Mouse (Mus musculus) liver (tissue): ENCODE data around the gene Asic4.

ENCODE experiments used
- DNase-seq: peaks from one replicate; pipeline ENCODE4 v3.0.0-alpha.2; 2020; ENCODE audit warnings: mixed read lengths

The Asic4 gene

GRCm38 (mm10) chr1:75467215-75467927, 17.1 kb downstream of the Asic4 start:
- peak; percentile 77 for DNase-seq

DNA sequence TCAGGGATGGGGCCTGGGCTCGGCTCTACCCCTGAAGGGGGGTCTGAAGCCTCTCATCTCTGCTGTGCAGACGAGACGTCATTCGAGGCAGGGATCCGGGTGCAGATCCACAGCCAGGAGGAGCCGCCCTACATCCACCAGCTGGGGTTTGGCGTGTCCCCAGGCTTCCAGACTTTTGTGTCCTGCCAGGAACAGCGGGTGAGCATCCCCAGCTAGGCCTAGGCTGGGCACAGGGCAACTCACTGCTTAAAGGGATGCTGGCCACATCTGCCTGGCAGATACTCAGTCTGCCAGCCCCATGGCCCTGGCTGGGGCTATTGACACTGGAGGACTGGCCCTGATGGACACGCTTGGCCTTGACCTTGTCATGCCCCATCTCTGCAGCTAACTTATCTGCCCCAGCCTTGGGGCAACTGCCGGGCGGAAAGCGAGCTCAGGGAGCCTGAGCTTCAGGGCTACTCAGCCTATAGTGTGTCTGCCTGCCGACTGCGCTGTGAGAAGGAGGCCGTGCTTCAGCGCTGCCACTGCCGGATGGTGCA, 19.1 kb downstream of the Asic4 start:
- no peak for DNase-seq

GRCm38 (mm10) chr1:75476441-75476840, 26.2 kb downstream of the Asic4 start:
- no peak for DNase-seq

- peak; percentile 84 for DNase-seq
Observed at GRCm38 (mm10) chr1:75477264-75477965, 27.2 kb downstream of the Asic4 start.

GRCm38 (mm10) chr1:75477966-75478290, 27.7 kb downstream of the Asic4 start:
- no peak for DNase-seq

DNA sequence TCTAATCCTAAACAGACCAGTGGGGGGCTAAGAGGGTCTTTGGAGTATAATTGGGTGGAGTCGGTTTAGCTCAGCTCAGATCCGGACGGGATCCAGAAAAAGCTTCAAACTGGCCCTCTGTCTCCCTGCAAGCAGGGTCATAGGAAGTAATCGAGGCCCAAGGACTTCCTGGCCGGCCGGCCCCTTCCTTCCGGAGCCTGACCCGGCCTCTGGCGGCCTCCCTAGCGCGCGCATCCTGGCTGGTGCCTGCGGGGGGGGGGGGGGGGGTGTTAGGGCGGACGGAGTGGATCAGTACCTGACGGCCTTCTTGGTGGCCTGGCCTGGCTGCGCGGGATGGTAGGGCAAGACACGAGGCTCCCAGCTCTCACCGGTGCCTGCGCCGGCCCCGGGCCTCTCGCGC, 28.3 kb downstream of the Asic4 start:
- DNase-seq = peak; percentile 44

DNA sequence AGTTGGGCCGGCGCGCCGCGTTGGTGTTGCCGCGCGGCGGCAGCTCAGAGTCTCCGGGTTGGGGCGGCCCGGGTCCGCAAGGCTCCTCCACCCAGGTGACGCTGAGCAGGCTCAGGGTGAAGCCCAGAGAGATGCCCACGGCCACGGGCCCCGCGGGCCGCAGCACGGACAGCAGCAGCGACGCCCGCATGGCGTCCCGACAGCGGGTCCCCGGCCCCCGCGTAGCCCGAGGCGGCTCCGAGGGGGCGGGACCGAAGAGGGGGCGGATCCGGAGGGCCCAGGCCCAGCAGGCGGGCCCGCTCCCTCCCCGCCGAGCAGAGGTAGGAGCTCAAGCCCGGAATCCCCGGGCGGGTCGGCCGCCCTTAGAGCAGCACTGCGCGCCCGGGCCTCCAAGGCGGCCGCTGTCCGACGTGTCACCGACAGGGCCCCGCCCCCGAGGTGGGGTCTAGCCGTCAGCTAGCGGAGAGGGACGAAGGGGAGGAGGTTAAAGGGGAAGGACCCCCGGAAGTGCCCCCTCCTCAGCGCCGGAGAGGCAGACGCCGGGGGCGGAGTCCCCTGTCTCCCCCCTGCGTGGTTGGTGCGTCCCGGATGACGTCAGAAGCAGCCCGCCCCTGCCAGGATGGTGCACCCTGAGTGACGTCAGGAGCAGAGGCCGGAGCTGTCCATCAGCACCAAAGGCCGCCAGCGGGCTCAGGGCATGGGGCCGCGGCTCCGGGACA, 28.8 kb downstream of the Asic4 start, which contains the start of the genes Chpf and Tmem198:
TSS of gene Chpf (minus strand) at position 392 of the 719 bp plus-strand sequence.
TSS of gene Tmem198 (plus strand) at position 617 of the 719 bp plus-strand sequence.
- peak; percentile 92 for DNase-seq

DNA sequence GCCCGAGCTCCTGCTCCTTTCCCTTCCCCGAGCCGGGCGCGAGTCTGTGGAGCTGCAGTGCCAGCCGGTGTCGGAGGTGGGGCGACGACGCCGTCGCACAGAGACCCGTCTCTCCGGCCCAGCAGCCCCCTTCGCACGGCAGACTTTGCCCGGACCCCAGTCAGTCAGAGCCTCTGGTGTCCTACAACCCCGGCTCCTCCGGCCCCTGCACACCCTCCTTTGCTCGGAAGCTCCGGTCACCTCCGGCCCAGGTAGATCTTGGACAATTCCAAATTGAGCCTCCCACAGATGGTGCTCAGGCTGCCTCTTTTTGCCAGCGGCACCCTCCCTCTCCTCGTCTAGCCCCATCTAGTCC, 29.4 kb downstream of the Asic4 start:
- no peak for DNase-seq

DNA sequence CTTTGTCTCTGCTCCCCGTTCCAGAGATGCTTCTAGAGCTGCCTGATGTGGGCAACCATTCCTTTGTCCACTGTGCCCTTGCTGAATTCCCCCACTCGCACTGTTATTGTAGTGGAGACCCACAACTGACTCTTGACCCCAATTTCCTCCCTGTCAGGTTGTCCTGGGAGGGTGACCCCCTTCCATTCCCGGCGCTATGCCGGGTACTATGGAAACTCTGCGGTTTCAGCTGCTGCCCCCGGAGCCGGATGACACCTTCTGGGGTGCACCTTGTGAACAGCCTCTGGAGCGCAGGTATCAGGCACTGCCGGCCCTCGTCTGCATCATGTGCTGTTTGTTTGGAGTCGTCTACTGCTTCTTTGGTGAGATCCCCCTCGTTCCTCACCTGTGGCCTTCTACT, 29.8 kb downstream of the Asic4 start:
- no peak for DNase-seq

GRCm38 (mm10) chr1:75480735-75481134, 30.5 kb downstream of the Asic4 start:
- no peak for DNase-seq

- no peak for DNase-seq
Observed at GRCm38 (mm10) chr1:75486561-75486960, 36.3 kb downstream of the Asic4 start.

- DNase-seq = no peak
Observed at GRCm38 (mm10) chr1:75487040-75487404, 36.8 kb downstream of the Asic4 start.

DNA sequence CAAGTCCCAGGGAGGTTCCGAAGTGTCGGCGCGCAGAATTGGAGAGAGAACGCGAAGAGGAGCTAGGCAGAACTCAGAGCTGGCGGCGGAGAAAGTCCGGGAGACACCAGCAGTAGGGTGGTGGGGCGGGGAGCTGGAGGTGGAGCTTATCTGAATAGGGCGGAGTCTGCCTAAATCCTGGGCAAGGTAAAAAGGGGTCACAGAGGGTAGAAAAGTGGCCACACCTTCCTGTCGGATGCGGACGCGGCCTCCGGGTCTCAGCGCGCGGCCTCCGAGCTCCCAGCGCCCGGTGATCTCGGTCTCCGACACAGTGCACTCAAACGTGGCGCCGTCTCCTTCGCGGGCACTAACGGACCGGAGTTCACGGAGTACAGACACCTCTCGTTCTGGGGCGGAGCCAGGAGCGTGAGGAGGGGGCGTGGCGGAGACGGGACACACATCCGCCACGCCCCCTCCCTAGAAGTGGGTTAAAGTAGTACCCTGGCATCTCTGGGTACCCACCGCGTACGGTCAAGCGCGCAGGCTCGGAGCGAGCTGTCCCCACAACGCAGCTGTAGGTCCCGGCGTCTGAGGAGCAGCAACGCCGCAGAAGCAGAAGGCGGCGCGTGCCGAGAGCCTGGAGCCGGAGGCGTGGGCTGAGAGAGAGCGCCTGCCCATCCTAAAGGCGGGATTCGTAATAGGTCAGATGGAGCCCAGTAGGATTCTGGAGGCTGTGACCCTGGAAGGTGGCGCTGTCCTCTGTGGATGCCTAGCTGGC, 37.3 kb downstream of the Asic4 start:
- peak; percentile 62 for DNase-seq

DNA sequence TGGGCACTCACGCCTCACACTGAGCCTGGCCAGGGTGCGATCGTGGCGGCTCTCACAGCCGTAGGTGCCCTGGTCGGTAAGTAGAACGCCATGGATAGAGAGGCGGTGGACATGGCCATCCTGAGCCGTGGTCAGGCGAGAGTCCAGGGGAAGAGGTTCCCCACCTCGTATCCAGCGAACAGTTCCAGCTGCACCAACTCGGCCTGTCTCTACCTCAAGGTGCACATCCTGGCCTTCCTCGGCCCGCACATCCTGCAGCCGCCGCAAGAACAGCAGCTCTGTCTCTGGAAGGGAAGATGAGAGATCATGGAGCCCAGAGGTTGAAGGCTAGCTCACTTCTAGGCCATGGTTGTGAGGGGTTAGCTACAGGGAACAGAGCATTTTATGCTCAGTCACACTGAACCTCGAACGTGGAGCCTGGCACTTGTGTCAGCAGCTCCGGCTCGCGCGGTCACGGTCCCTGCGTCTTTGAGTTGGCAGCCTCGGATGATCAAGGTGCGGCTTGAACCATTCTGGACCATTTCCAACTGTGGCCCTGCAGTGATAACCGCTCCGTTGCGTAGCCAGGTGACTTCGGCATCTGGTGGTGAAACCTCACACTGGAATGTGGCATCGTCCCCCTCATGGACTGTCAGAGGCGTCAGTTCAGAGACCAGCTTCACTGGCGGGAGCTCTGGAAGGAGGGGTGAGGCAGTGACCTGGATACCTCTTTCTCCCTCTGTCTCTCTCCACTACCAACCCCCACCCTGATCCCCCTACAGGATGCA, 40.7 kb downstream of the Asic4 start:
- no peak for DNase-seq

- DNase-seq = no peak
Observed at GRCm38 (mm10) chr1:75492579-75493170, 42.4 kb downstream of the Asic4 start.

DNA sequence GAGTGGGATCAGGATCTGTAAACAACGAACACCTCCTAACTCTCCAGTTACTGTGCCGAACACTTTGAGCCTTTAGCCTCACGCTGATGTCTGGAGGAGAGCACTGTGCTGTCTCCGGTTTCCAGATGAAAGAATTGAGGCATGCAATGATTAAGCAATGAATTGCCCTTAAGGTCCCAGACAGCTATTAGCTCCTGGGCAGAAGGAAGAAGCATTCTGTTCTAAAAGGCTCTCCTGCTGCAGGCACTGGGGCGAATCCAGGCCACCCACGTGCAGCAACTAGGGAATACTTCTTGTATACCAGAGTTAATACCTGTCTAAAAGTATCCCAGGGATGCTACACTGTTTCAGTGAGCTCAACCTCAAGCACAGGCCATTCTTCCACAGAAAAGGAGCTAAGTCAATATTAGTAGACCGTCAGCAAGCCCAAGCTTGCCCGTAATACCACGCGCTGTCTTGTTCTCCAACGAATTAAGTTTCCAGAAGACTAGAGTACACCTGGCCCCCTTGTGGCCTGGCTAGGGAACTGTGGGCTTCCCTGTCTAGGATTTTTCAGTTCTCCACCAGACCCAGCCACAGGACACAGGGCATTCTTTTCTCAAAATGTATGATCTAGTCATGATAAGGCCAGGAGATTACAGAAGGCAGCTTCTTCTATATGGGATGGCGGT, 44.8 kb downstream of the Asic4 start:
- no peak for DNase-seq

DNA sequence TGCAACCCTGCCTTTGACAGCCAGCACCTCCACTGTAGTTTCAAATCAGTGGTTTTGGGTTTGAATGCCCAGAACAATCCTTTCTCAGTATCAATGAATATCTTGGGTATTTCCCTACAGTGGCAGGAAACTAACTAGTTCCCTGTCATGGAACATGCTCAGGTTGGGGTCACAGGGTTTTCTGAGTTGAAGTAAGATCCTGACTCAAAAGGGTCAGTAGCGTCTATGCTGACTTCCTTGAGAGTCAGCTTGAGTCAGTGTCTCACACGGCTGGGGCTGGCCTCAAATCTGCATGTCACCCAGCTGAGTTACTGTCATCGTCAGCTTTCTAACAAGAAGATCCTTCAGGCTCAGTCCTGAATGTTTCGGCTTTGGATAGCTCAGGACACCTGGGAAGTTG, 48.7 kb downstream of the Asic4 start:
- DNase-seq = no peak

DNA sequence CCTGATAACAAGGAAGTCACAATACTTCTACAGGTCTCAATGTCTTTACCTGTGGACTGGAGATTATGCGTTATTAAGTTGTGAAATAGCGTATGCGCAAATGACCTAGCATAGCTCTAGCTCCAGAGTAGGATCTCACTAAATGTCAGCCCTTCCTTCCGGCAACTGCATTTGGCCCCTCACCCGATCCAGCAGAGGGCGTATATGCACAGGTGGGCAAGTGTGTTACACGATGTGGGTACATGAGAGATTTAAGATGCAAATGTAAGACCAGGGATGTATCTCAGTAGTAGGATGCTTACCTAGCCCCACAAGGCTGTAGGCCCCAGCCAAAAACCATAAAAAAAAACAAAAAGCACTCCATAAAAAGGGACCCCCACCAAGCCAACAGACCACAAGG, 49.2 kb downstream of the Asic4 start:
- DNase-seq = no peak

GRCm38 (mm10) chr1:75501905-75502304, 51.7 kb downstream of the Asic4 start:
- DNase-seq = no peak

DNA sequence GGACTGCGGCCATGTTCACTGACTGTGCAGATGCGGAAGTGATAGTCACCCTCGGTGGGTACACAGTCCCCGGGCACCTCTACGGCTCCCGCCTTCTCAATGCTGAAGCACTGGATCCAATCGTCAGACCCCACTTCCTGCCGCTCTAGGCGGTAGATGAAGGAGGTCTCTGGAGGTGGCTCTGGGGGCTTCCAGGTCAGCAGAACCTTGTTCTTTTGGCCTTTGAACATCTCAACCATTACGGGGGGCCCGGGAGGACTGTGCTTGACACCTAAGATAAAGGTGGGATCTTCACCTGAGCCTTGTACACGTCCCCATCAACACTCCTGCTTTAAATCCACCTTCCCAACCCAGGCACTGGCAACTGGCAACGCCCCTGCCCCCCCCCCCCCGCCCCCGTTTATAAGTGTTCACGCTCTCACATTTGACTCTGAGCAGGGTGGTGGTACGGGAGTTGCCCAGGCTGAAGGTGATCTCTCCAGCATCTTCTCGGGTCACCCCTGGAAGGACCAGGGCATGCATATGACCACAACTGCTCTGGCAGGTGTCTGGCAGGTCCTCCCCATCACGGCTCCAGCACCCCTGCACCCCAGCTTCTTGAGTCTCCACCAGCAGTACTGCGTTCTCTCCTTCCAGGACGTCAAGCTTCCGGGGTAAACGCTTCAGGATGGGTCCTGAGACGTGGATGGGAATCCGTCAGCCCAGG, 52.9 kb downstream of the Asic4 start:
- DNase-seq = no peak

GRCm38 (mm10) chr1:75503651-75503980, 53.4 kb downstream of the Asic4 start:
- DNase-seq = no peak
